Mouse (Mus musculus) adrenal gland, adult 18-20 months (tissue): ENCODE data around the gene Ing2. TPM values are rescaled to one million over a fixed set of nuclear protein-coding genes. Genes with fewer than 3 reads are reported as not detected.

ENCODE experiments used
- DNase-seq, 2 experiments: peaks; one replicate each; pipeline ENCODE4 v3.0.0; 2021 to 2022; ENCODE audit warnings: low spot score in 2 of 2
- total RNA-seq, 2 experiments: library from RNA; stranded (reverse); gene quantifications; 1 replicate in 1 of 2; 2 replicates in 1 of 2; pipeline ENCODE4 v1.2.3; 2021

Gene Ing2
- total RNA-seq, 2 experiments from 2014 or later = 15.6 to 25.4 TPM

- DNase-seq = no peak
These were observed 868 bp upstream of the Ing2 start for GRCm38 (mm10) chr8:47676224-47676623.

DNA sequence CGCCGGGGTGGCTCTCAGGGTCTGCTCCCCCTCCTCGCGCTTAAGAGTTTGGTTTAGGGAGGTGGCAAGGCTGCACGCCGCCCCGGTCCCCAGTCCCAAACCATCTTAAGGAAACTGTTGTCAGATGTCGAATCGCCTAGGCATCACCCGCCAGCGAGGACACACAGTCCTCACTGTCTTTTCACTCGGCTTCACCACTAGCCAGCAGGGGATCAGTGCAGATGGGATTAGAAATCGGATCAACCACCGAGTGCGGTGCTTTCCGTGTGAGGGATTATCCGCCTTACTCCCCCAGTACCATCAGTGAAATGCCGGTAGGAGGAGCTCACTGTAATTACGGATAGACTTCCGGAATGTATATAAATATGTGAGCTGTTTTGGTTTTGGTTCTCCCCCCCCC is 430 bp upstream of the Ing2 start:
- no peak for DNase-seq

- no peak for DNase-seq
These were observed 1.1 kb downstream of the Ing2 start for GRCm38 (mm10) chr8:47674140-47674776.

DNA sequence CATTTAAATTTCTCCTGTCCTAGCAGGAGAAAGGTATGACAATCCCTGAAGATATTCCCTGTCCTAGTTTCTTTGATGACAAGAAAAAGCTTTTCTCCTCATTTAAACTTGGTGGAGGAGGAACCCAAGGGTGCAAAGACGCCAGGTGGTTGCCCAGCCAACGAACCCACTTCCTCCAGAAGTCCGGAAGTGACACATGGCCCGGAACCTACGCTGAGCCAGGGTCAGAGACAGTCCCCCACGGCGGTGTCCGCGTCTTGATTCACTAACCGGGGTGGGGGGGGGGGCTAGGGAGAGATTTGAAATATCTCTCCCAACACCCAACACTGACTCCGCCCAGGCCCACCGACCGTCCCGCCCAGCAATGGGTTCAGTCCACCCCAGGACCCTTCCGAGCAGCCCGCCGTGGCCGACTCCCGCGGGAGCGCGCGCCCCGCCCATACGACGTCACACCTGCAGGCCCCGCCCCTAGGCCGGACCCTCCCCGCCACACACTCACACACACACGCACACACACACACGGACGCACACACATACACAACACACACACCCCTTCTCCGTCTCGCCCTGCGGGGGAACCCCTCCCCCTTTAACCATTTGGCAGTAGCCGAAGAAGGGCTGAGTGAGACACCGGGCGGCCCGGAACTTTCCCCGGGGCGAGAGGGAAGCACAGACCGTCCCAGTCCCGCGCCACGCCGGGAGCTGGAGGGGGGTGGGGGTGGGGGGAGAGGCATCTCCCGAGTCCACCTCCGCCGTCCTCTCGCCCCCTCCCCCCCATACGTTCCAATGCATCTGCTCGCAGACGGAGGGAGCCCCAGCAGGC is 1.8 kb downstream of the Ing2 start:
- DNase-seq = peak; percentile 94 to 96

- peak in 1 of 2 experiments; percentile 11 for DNase-seq
These were observed 11.0 kb downstream of the Ing2 start for GRCm38 (mm10) chr8:47664231-47664785.

- no peak for DNase-seq
These were observed 12.2 kb downstream of the Ing2 start for GRCm38 (mm10) chr8:47663201-47663600.

GRCm38 (mm10) chr8:47662716-47663115 is 12.6 kb downstream of the Ing2 start:
- no peak for DNase-seq

DNA sequence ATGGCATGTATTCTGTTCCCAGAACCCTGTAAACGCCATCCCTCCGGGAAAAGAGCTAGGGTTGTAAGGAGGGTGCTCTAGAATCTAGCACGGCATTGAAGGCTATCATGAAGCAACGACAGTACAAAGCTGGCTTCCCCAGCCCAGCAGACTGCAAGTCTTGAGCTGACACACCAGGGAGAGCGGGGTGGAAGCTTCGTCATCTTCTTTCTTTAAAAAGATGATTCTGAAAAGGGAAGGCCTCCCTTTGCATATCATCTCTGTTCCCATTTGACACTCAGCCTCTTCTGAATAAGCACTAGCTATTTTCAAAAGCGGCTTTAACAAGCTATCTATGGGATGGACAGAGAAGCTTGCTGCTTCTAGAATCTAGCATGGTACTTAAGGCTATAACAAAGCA is 15.0 kb downstream of the Ing2 start:
- no peak for DNase-seq

GRCm38 (mm10) chr8:47659463-47659862 is 15.9 kb downstream of the Ing2 start:
- DNase-seq = no peak

DNA sequence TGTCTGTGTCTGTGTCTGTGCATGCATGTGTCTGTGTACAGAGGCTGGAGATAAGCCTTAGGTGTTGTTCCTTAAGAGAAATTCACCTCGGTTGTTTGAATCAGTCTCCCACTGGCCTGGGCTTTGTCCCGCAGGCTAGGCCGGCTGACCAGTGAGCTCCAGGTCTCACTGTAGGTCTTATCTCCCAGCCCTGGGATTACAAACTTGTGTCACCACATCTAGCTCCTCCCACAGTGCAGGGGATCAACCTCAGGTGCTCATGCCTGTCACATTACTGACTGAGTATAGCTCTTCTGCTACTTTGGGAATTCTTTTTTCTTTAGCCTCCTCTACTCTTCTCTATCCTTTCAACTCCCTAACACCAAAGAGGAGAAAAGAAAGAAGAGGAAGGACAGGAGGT is 20.9 kb downstream of the Ing2 start:
- DNase-seq = no peak

GRCm38 (mm10) chr8:47652737-47653076 is 22.6 kb downstream of the Ing2 start:
- no peak for DNase-seq

GRCm38 (mm10) chr8:47651913-47652736 is 23.2 kb downstream of the Ing2 start:
- DNase-seq = no peak

GRCm38 (mm10) chr8:47650853-47651252 is 24.5 kb downstream of the Ing2 start:
- no peak for DNase-seq

DNA sequence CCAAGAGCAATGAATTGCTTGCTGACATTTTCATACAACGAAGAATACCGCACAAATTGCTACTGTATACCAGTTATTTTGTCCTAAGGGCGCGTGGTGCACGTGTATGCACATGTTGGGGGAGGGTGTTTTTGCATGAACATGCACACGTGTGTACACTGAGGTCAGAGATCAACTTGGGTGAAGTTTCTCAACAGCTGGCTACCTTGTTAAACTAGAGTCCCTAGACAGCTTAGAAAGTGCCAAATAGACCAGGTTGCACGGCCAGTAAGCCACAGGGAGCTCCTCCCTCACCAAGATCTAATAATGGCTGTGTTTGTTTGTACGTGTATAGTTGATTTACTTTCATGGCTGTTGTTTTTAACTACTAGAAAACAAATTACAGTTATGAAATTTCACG is 25.8 kb downstream of the Ing2 start:
- no peak for DNase-seq

DNA sequence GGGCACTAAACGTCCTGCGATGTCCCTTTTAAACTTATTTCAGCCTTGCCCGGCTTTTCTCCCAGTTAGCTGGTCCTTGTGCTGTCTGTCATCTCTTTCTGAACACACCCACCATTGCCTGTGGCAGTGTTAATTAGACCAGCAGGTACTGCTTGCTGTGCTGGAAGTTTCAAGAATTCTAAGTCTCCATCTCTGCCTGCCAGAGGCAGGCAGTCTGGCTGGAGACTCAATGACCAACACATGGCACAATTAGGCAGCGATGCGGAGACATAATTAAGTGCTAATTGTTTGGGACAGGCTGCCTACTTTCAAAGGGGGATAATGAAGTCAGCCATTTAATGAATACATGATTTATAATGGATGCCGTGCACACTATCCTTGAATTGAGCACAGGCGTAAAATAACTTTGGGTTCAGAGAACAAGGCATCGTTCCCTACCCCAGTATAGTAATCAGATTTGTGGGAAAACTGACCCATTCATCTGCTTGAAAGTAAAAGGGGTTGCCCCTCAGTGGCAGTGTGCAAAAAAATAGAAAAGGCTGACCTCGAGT is 32.8 kb downstream of the Ing2 start:
- DNase-seq = no peak

DNA sequence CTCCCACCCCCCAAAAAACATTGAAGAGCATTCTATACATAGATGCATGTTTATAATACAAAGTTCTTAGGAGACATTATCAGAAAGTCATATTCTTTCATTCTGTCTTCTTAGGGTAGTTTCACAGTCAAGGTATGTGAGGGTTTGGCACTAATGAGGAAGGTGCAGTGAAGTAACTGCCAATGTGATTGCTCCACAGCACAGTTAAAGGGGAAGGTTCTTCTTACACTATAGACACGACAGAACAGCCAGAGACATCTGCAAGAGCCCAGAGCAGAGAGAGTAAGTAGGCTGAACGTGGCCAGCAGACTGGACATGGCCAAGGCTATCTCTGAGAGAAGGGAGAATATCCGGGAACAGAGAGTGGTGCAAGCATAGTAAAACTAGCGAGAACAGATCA is 38.2 kb downstream of the Ing2 start:
- no peak for DNase-seq

- no peak for DNase-seq
These were observed 39.3 kb downstream of the Ing2 start for GRCm38 (mm10) chr8:47636032-47636431.

GRCm38 (mm10) chr8:47634791-47635341 is 40.5 kb downstream of the Ing2 start:
- no peak for DNase-seq

DNA sequence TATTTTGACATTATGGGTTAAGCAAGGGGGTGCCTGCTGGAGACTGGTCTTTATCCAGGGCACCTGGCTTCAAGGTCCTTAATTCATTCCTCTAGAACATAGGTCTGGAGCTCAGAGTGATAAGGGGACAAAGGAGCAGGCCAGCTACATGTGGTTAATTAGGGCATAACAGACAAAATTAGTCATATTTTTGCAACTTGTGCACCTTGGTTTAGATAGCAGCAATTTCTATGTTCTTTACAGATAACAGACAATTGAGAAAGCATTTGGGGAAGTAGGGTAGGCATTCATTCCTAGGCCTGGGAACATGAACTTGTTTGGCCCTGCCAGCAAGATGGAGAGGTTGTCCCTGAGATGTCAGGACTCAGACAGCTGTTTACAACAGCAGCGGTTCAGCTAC is 54.2 kb downstream of the Ing2 start:
- no peak for DNase-seq
